Mouse (Mus musculus) adrenal gland (tissue): ENCODE data around the gene Ap1s2.

ENCODE experiments used
- intact Hi-C: fragments of 180-260 bp; cut with DNase I; formaldehyde crosslinking; loops from one replicate; pipeline ENCODE4 v1.15.1; 2025
- long read RNA-seq, 2 experiments: library from polyadenylated mRNA; unstranded; transcript quantifications; one replicate each; pipeline ENCODE4 v2.0.0; 2020; ENCODE audit warnings: borderline replicate concordance in 1 of 2; ENCODE audit not compliant: insufficient replicate concordance in 1 of 2

Ap1s2 gene
- long read RNA-seq, experiment 1, transcript Ap1s2-201 (5 exons, 1,785 nt) = major isoform, 8 of 16 reads
- long read RNA-seq, experiment 1, partial matches to known transcripts = 1 of 16 reads
- long read RNA-seq, experiment 1, other reads (novel, unspliced or antisense) = 6 of 16 reads
- long read RNA-seq, experiment 2, transcript Ap1s2-201 (5 exons, 1,785 nt) = major isoform, 12 of 20 reads
- long read RNA-seq, experiment 2, partial matches to known transcripts = 0 of 20 reads
- long read RNA-seq, experiment 2, other reads (novel, unspliced or antisense) = 8 of 20 reads

DNA sequence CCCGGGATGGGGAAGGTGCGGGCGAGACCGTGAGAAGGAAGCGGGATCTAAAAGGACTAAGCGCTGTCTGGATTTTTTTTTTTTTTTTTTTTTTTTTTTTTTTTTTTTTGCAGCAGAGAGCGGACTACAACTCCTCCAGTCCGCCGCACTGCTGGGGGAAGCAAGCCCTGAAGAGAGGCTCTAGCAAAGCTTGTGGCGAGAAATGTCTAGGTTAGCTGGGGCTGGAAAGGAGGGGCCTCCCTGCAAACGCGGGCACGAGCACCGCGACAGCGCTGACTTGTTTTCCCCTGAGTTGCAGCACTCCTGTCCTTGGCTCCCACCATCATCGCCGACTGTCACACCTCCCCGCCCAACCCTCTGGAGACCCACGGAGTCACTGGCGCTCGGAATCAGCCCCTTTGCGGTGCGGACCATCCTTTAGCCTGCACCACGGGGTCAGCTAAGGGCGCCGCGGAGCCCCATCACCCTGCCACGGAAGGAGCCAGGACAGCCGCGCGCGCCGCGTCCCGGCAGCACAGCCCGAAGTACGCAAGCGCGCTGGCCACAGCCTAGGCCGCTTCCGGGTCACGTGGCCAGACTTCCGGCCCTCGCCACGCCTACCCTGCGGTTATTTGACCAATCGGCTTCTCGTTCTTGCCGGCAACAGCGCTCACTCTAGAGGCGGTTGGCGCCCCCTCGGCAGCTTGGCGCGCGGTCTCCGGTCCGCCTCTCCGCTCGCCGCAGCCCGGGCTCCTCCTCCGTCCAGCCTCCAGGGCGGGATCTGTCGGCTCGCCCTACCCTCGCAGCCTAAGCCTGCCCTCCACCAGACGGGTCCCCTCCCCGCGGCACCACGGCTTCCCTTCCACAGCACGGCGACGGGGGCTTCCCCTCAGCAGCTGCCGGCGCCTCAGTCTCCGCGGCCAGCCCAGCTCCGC, at the start of gene Ap1s2:
Gene Ap1s2, plus strand, starts transcription at position 681 of the 914 bp plus-strand sequence.
- intact Hi-C loops = loop anchor here (5.0 kb wide), 1 partner anchor 81 kb away; no protein-coding TSS in a partner anchor

DNA sequence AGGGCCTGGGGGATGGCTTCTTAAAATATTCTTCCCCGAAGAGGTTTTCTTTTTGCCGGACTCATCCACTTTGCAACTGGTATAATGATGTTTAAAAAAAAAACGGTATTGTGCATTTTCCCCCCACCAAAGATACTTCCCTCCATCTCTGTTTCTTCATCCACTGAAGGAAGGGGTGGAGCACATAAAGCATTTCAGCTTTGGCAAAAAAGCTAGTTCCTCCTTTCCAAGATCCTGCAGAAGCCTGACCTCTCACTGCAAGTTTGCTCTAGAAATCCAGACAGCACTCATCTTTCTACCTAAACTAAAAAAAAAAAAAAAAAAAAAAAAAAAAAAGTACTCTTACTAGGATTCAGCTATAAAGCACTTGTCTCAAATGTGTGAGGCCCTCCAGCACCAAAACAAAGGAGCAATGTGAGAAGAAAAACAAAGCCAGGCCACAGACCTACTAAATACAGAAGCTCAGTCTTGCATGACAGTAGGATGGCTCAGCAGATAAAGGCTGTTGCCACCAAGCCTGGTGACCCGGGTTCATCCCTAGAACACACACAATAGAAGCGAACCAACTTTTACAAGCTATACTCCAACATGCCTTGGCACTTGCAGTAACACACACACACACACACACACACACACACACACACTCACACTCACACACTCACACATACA, 41.0 kb upstream of the Ap1s2 start:
- intact Hi-C loops = no loop called here

DNA sequence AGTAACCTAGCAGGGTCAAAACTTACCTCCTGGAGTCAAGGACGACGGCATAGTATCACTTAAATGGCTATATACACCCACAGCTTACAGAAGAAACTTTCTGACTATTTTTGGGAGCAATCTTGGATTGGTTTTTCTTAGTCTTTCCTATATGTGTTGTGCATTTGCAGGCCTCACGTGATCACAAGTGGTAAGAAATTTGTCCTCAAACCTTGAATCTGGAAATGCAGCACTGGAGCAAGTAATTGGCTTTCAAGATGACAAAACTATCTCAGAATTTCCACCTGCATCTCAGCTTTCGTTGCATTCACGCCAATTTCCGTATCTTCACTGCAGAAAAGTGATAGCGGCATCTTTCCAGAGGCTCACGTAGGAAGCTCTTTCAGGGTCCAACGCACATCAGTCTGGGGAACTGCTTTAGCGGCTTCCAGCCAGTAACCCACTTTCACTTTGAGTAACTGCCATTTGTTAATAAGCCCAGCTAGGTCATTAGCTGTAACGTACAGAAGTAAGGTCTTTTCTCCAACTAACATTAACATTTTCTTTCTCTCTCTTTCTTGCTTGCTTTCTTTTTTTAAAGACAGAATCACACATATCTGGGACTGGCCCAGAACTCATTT, 40.0 kb upstream of the Ap1s2 start:
- intact Hi-C loops = no loop called here

DNA sequence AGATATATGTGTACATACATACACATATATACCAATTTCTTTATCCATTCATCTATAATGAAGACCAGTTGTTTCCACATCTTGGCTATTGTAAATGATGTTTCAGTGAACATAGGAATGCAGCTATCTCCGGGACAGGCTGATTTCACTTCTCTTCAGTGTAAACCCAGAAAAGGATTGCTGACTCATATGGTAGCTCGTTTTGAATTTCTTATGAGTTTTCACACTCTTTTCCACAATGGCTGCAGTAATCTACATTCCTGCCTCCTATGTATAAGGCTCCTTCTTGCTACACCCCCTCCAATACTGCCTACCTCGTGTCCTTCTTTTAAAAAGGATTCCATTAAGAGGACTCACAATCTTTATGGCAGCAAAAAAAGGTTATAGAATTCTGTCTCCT, 32.9 kb upstream of the Ap1s2 start:
- intact Hi-C loops = no loop called here

DNA sequence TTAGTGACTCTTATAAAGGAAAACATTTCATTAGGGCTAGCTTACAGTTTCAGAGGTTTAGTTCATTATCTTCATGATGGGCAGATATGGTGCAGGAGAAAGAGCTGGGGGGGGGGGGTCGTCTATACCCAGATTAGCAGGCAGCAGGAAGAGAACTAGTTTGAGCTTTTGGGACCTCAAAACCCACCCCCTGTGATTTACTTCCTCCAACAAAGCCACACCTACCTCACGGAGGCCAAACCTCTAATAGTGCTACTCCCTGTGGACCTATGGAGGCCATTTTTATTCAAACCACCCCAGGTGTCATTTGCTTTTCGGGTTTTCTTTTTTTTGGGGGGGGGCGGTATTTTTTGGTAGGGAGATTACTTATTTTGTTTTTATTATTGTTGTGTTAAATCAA, 32.2 kb upstream of the Ap1s2 start:
- intact Hi-C loops = no loop called here

DNA sequence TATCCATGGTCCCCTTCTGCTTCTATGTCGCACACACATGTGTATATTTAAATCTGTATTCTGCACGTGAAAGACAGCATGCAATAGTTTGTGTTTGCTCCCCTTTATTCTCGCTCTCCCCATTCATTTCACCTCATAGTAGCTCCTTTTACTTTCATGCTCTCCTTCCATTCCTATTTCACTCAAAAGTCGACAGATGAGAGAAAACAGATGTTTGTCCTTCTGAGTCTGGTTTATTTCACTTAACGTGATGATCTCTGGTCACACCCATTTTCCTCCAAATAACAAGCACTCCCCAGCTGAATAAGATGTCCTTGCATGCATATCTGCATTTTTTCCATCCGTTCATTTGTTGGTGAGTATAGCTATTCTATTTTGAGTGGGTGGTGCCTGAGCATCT, 29.8 kb upstream of the Ap1s2 start:
- intact Hi-C loops = no loop called here

DNA sequence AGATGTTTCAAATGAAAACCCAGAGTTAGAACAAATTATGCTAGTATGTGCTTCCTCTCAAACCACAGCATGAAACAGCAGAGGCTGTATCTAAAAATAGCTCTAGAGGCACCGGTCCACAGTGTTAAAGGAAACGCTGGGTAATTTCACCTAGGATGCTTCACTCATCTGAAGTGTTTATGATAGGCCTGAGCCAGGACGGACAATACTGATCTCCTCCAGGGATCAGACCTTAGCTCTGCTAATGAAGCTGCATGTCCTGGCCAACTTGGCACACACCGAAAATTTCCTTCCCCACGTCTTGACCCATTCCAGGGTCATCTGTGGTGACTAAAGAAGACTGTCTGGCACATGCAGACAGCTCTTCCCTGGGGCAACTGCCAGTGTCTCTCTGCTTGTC, 29.4 kb upstream of the Ap1s2 start:
- intact Hi-C loops = no loop called here

DNA sequence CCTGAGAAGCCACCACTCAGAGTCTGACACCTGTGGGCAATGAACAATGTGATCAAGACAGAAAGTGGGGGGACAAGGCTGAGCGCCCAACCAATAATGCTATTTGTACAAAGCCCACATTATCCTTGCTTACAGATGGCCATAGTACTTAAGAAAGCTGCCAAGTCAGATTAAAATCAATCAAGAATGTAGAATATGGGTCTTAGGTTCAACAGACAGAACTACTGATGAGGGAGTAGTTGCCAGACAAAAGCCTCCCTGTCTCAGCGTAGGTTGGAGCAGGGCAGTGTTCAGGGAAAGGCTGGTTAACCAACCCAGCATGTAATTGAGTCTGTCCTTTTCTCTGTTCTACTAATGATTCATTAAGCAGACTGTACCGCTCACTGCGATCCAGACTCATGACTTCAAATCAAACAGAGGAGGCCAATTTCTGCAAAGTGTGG, 23.3 kb upstream of the Ap1s2 start:
- intact Hi-C loops = no loop called here

DNA sequence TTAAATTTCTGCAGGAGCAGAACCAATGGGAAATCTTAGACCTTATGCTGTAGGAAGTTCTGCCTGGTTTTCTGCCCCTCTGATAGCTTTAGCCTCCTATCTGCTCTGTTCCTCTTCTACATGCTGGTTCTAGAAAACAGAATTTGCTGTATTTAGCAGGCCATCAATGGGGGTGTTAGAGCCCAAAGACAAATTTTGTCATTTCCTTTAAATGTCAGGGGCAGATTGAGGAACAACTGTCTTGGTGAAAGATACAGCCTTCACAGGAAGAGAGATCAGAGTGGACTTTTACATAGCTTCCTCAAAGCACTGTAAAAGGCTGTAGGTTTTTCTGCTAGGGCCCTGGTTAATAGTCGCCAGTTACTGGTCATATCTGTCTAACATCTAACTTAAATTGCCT, 11.5 kb upstream of the Ap1s2 start:
- intact Hi-C loops = no loop called here

DNA sequence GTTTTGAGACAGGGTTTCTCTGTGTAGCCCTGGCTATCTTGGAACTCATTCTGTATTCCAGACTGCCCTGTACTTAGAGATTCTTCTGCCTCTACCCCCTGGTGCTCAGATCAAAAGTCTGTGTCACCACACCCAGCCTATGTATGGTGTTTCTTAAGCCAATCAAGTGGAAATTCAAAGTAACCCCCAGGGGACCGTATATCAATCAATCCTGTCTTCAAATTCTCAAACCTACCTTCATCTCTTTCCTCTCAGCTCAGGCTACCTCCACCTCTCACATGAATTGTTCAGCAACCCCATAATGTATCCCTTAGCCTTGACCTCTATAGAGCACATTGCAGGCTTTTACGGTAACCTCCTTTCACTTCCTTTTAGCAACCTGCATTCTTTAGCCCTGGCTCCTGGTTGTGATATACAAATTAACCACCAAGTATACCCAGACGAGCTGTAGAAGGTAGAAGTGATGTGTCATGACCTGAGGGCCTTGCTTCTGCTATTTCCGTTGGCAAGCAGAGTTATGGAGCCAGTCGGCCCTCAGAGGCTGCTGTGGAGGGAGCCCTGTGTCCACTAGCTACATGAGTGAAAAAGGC, 9.3 kb upstream of the Ap1s2 start:
- intact Hi-C loops = no loop called here

DNA sequence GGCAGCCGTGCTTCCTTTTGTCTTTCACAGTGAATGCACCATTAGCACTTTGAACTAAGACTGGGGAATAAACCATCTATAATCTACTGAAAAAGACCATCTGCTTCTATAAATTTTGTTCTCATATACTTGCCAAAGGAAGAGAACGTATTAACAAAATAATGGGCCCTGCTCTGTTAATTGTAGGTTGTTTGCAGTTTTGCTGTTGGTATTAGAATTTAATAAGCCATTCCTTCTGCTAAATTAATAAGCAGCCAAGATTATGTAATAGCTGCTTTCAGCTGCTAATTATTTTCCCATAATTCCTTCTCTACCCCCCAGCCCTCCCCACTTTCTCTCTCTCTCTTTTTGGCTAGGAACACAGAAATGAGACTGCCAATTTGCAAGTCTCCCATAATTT, 2.0 kb upstream of the Ap1s2 start:
- intact Hi-C loops = loop anchor here (5.0 kb wide), 1 partner anchor 80 kb away; no protein-coding TSS in a partner anchor

DNA sequence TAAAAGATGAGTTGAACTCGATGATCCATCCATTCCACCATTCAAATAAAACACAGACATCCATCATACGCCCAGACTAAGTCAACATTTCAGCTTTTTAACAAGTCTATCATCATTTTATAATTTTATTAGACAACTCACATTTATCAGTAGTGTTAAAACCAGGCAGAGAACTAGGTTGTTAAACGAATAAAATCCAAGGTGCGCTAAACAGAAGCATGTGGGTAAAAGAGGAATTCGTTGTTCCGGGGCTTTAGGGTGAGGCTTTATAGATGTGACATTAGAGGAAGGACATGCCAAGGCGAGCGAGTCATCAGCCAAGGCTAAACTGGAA, 847 bp upstream of the Ap1s2 start:
- intact Hi-C loops = loop anchor here (5.0 kb wide), 1 partner anchor 81 kb away; no protein-coding TSS in a partner anchor

DNA sequence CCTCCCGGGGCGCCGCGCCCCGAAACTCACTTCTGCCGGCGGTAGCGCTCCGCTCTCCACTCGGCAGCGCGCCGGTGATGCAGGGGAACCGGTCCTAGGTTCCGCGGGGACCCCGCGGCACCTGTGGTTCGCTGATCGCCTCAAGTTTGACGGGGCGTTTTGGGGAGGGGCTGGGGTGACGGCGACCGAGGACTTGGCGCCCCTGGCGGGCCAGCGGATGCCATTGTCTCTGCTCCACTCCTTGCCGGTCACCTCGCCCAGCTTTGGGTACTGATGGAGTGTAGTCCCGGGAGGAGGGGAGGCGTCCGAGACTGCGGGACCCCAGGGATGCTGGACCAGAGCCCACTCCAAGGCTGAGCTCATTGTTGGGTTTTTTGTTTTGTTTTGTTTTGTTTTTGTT, 564 bp downstream of the Ap1s2 start:
- intact Hi-C loops = loop anchor here (5.0 kb wide), 1 partner anchor 82 kb away; no protein-coding TSS in a partner anchor

DNA sequence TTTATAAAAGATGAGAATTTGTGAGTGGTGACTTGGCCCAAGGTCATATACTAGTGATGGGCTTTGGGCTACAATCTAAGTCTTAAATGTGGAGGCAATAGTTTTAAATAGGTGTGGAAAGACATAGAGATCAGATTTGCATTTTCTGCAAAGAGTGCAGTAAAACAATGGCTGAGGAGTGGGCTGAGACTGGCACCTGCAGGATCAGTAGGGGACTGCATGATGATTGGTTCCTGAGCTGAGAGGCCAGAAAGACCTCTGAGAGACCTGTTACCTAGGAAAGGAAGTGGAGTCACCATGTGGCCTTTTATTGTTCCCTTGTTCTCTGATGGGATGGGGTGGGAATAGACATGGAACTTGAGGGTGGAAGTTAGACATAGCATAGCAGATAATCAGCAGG, 4.0 kb downstream of the Ap1s2 start:
- intact Hi-C loops = no loop called here

DNA sequence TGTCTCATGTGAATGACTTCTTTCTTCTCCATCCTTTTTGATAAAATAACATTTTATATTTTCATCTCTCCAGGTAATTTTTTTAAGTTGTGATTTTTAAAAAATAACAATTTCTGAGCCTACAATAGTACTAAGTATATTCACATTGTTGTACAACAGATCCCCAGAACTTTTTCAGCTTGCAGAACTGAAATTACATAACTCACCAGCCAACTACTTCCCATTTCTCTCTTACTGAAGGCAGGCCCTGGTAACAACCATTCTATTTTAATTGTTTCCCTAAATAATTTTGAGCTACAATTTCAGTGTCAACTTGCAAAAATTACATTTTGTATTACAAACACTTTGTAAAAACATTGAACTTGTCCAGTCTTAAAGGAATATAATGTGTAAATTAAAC, 20.7 kb downstream of the Ap1s2 start:
- intact Hi-C loops = loop anchor here (10.0 kb wide), 1 partner anchor 995 kb away; no protein-coding TSS in a partner anchor

DNA sequence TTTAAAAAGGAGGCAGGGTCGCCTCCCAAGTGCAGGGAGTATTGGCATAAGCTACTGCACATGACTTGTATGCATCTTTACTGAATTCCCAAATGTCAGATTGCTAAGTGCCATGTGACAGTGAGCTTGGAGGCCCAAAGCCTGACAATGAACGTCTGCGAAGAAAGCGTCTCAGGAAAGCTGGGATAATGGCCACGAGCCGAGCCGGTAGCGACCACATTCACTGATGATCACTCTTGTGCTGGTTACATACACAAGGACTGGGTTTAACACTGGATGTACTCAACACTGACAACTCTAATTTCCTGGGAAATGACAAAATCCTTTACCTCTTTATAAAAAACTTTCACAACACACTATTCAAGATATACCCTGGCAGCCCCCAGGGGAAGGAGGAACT, 25.9 kb downstream of the Ap1s2 start:
- intact Hi-C loops = no loop called here

DNA sequence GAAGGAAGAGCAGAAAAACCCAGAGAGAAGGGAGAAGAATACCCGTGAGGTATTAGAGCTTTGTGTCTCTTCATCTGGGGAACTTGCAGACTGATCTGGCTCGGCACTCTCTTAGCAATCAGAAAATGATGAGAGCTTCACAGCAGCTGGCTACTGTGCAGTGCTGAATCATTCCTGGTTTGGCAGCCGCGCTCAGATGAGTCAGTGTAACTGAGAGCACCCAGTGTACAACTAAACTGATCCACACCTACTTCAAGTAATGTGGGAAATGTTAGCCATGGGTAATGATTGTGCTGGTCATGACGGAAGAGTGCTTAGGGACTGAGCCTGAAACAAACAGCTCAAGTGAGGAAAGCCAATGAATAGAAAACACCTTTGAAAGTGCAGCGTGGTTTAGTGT, 29.8 kb downstream of the Ap1s2 start:
- intact Hi-C loops = no loop called here

DNA sequence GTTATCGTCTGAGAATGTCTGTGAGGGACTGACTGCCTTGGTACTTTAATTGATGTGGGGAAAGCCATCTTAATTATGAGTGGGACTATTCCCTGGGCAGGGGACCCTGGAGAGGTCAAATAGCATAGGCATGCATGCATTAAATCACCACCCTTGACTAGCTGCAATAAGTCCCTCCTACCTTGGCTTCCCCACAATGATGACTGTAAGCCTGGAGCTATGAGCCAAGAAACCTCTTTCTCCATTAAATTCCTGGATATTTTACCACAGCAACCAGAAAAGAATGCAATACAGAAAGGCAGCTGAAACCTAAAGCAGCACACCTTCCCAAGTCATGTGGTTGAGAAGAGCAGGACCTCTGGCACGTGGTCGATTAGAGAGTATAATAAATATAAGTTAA, 35.6 kb downstream of the Ap1s2 start:
- intact Hi-C loops = no loop called here

DNA sequence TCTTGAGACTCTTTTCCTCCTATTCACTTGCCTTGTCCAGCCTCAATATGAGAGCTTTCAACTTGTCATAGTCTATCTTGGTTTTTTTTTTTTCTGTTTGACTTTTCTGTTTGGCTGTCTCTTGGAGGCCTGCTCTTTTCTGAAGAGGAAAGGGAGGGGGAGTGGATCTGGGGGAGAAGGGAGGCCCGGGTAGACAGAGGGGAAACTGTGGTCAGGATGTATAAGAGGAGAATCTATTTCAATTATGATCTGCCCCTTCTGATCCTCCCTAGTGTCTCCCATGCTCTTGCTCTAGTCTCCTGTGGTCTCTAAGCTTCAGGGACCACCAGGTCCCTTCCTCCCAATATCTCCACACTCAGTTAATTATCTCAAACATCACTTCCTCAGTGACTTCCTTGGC, 42.8 kb downstream of the Ap1s2 start:
- intact Hi-C loops = no loop called here

DNA sequence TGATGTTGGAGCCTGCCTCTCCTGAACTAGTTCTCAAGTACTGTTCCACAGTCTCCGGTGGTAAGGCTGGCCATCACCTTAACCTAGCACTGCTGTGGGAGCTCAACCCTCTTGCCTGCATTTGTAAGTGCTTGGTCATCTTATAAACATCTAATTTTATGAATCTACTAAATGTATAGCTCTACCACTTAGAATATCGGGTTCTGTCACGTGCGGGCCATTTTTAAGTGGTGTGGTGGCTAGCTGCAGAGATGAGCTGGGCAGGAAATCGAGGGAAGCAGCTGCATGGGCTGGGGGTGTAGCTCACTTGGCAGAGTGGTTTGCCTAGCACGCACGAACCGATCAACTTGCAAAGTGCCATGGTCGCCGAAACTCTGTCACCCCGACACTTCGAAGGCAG, 48.6 kb downstream of the Ap1s2 start:
- intact Hi-C loops = no loop called here
